Mouse (Mus musculus): ENCODE results near the gene Dnase1l2. TPM values are rescaled to one million over a fixed set of nuclear protein-coding genes. Genes with fewer than 3 reads are reported as not detected.
"Not testable (repeated sequence)": the region's sequence is repeated elsewhere in the genome, so short reads cannot be mapped to it uniquely, and the experiment has no call there.

The Dnase1l2 gene
- total RNA-seq, 2 experiments from 2014 or later, result 1.0 to 1.6 TPM

- no peak for DNase-seq
- intact Hi-C loops (cut with DNase I), result no loop called here
These were observed 1.8 kb downstream of the Dnase1l2 start for GRCm38 (mm10) chr17:24441148-24441547.

GRCm38 (mm10) chr17:24440377-24440776 is 2.5 kb downstream of the Dnase1l2 start:
- DNase-seq, result no peak
- intact Hi-C loops (cut with DNase I), result no loop called here

GRCm38 (mm10) chr17:24437016-24437415 is 5.9 kb downstream of the Dnase1l2 start:
- peak; percentile 49 to 69 for DNase-seq
- intact Hi-C loops (cut with DNase I), result no loop called here

- DNase-seq, result peak; percentile 75 to 81
These were observed 13.5 kb downstream of the Dnase1l2 start for GRCm38 (mm10) chr17:24429201-24429983.

GRCm38 (mm10) chr17:24427170-24427557 is 15.7 kb downstream of the Dnase1l2 start:
- peak; percentile 39 to 48 for DNase-seq
- intact Hi-C loops (cut with DNase I), result no loop called here

More at GRCm38 (mm10) chr17:24429201-24429983, 13.5 kb downstream of the Dnase1l2 start:
- intact Hi-C loops (cut with DNase I), result no loop called here

- intact Hi-C loops (cut with DNase I), result no loop called here
- DNase-seq, result peak; percentile 96 to 97
These were observed 16.3 kb downstream of the Dnase1l2 start, which contains the start of gene Eci1 for GRCm38 (mm10) chr17:24426471-24427169. Eci1 (plus strand) TSS chr17:24426641.

- intact Hi-C loops (cut with DNase I), result no loop called here
- DNase-seq, result no peak
These were observed 17.0 kb downstream of the Dnase1l2 start for GRCm38 (mm10) chr17:24425905-24426304.

- intact Hi-C loops (cut with DNase I); DNase-seq: not testable (repeated sequence)
These were observed 17.6 kb downstream of the Dnase1l2 start for GRCm38 (mm10) chr17:24425326-24425725.

GRCm38 (mm10) chr17:24424489-24424888 is 18.4 kb downstream of the Dnase1l2 start:
- intact Hi-C loops (cut with DNase I), result no loop called here
- DNase-seq, result no peak

GRCm38 (mm10) chr17:24423114-24423513 is 19.8 kb downstream of the Dnase1l2 start:
- intact Hi-C loops (cut with DNase I), result no loop called here
- DNase-seq, result no peak

GRCm38 (mm10) chr17:24416051-24416652 is 26.8 kb downstream of the Dnase1l2 start:
- intact Hi-C loops (cut with DNase I), result loop anchor here (2.0 kb wide), 1 partner anchor 37 kb away; no protein-coding TSS in a partner anchor
- DNase-seq, result no peak

GRCm38 (mm10) chr17:24415011-24415410 is 27.9 kb downstream of the Dnase1l2 start:
- no peak for DNase-seq
- intact Hi-C loops (cut with DNase I), result no loop called here

- intact Hi-C loops (cut with DNase I), result no loop called here
- peak; percentile 95 to 97 for DNase-seq
These were observed 28.5 kb downstream of the Dnase1l2 start, which contains the start of gene Rnps1 for GRCm38 (mm10) chr17:24414230-24414976. Rnps1 (plus strand) TSS chr17:24414565.

- intact Hi-C loops (cut with DNase I), result no loop called here
- no peak for DNase-seq
These were observed 29.2 kb downstream of the Dnase1l2 start for GRCm38 (mm10) chr17:24413557-24414211.

- intact Hi-C loops (cut with DNase I), result no loop called here
- DNase-seq, result no peak
These were observed 35.6 kb downstream of the Dnase1l2 start for GRCm38 (mm10) chr17:24407116-24407803.

- intact Hi-C loops (cut with DNase I), result no loop called here
These were observed 40.5 kb downstream of the Dnase1l2 start for GRCm38 (mm10) chr17:24402371-24402770.

GRCm38 (mm10) chr17:24394456-24394855 is 48.4 kb downstream of the Dnase1l2 start:
- DNase-seq, result peak in 1 of 2 experiments; percentile 10
- intact Hi-C loops (cut with DNase I), result loop anchor here (5.0 kb wide), 1 partner anchor 242 kb away; the partner anchor contains the start of gene Pdpk1

More at GRCm38 (mm10) chr17:24402371-24402770, 40.5 kb downstream of the Dnase1l2 start:
- DNase-seq, result peak in 1 of 2 experiments; percentile 17

- intact Hi-C loops (cut with DNase I), result loop anchor here (5.0 kb wide), 1 partner anchor 241 kb away; the partner anchor contains the start of gene Pdpk1
- no peak for DNase-seq
These were observed 49.4 kb downstream of the Dnase1l2 start for GRCm38 (mm10) chr17:24393527-24393926.

- DNase-seq, result no peak
- intact Hi-C loops (cut with DNase I), result loop anchor here (5.0 kb wide), 1 partner anchor 239 kb away; the partner anchor contains the start of gene Pdpk1
These were observed 51.8 kb downstream of the Dnase1l2 start for GRCm38 (mm10) chr17:24391149-24391548.
